Mouse (Mus musculus) neutrophil, adult 83 days (primary cell): ENCODE data around the gene Mbtps1. TPM values are rescaled to one million over a fixed set of nuclear protein-coding genes. Genes with fewer than 3 reads are reported as not detected.

ENCODE experiments used
- total RNA-seq, 2 experiments: library from RNA; stranded (reverse); gene quantifications; one replicate each; pipeline ENCODE4 v1.2.4; 2023

The Mbtps1 gene
- 10 to 100 TPM; 44.8 to 46.8 TPM for total RNA-seq

GRCm38 (mm10) chr8:119558603-119559401 lies at the start of gene Mbtps1:
Gene Mbtps1 (minus strand): TSS chr8:119558735.

DNA sequence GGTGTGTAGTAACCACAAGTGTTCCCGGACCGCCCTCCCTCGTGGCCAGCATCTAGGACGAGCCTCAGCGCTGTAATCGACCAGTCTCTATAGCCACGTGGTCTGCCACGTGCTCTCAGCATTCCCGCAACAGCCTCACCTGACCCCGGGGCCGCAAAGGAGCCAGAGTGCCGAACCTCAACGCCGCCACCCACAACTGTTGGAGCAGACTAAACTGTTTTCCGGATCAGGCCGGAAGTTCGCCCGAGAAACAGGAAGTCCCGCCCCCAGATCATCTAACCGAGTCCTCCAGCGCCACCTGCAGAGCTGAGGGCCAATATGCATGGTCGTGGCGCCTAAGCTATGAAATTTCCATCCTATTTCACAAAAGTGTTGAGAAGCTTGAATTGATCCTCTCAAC lies 46.5 kb upstream of the Mbtps1 start, which contains the start of gene Taf1c:
Taf1c (minus strand) TSS at position 227 of the 400 bp plus-strand sequence.

GRCm38 (mm10) chr8:119574437-119575365 lies 16.2 kb upstream of the Mbtps1 start, which contains the start of the genes Hsdl1 and Dnaaf1:
Gene Hsdl1 (minus strand): TSS chr8:119575183.
Gene Dnaaf1 (plus strand): TSS chr8:119575235.

GRCm38 (mm10) chr8:119501598-119501997 lies 56.9 kb downstream of the Mbtps1 start, which contains the start of gene Slc38a8:
Gene Slc38a8 (minus strand): TSS chr8:119501698.

Other genes with a start within 250 kb of the Mbtps1 start
- gene Hsbp1, start 214.2 kb downstream of the Mbtps1 start, total RNA-seq: 10 to 100 TPM; 54.1 to 60.7 TPM
- gene Mlycd, start 163.9 kb downstream of the Mbtps1 start, total RNA-seq: 1 to 10 TPM; 7.8 to 7.9 TPM
- 100 to 1,000 TPM; 149 to 177 TPM for gene Osgin1, start 124.6 kb downstream of the Mbtps1 start, total RNA-seq
- gene Necab2, start 112.0 kb downstream of the Mbtps1 start, total RNA-seq: 1 to 10 TPM in 1 of 2 experiments, under 1 TPM in 1; 0.99 to 1.5 TPM
- gene Slc38a8, start 57.0 kb downstream of the Mbtps1 start, total RNA-seq: not detected
- 10 to 100 TPM; 32.4 to 32.8 TPM for gene Hsdl1, start 16.4 kb upstream of the Mbtps1 start, total RNA-seq
- gene Dnaaf1, start 16.5 kb upstream of the Mbtps1 start, total RNA-seq: under 1 TPM; 0.35 to 0.46 TPM
- gene Taf1c, start 46.5 kb upstream of the Mbtps1 start, total RNA-seq: 1 to 10 TPM; 9.0 TPM
- not detected for gene Adad2, start 54.0 kb upstream of the Mbtps1 start, total RNA-seq
- not detected for gene Kcng4, start 76.9 kb upstream of the Mbtps1 start, total RNA-seq
- not detected for gene Wfdc1, start 107.6 kb upstream of the Mbtps1 start, total RNA-seq
- under 1 TPM; 0.11 to 0.44 TPM for gene Atp2c2, start 141.3 kb upstream of the Mbtps1 start, total RNA-seq
- 1 to 10 TPM; 3.5 to 3.9 TPM for gene Tldc1, start 219.7 kb upstream of the Mbtps1 start, total RNA-seq